Mouse (Mus musculus): ENCODE measurements at regions not wholly inside any gene's neighbourhood (a gene's known extent, or its start where the extent isn't known, plus 50 kb on each side); places are given as distances from the start of the nearest gene placed in this dataset.
"Not testable (repeated sequence)": the region's sequence is repeated elsewhere in the genome, so short reads cannot be mapped to it uniquely, and the experiment has no call there.

- H3K27me3 ChIP-seq (replicated peaks); H3K4me3 ChIP-seq (replicated peaks in 1 of 3; ENCODE audit: low read depth in 2 of 3, low read length in 2 of 3, poor library complexity in 1 of 3); H3K27ac ChIP-seq (ENCODE audit: insufficient read depth, low read depth); H3K79me2 ChIP-seq (replicated peaks; ENCODE audit: control insufficient read depth, extremely low read depth, insufficient read depth, poor library complexity, severe bottlenecking); DNase-seq (ENCODE audit: extremely low read depth); in situ Hi-C loops (cut with MboI; ENCODE audit: low pct_ligation_motif_present, low pct_unique_long_range_greater_than_20kb, low sequenced_read_pairs); dilution Hi-C loops (cut with MboI; ENCODE audit: extremely low pct_ligation_motif_present, extremely low pct_unique_long_range_greater_than_20kb, low sequenced_read_pairs); H3K36me3 ChIP-seq (replicated peaks in 1 of 2; ENCODE audit: control insufficient read depth in 1 of 2, insufficient read depth in 1 of 2, low read length in 1 of 2); H3K9me3 ChIP-seq (replicated peaks; ENCODE audit: low read length); H3K9ac ChIP-seq (ENCODE audit: insufficient read depth, low read depth); H3K4me2 ChIP-seq (ENCODE audit: insufficient read depth, low read depth, poor library complexity, severe bottlenecking); H3K4me1 ChIP-seq (ENCODE audit: control insufficient read depth in 1 of 2, insufficient read depth in 2 of 2): not testable (repeated sequence)
Measured at GRCm38 (mm10) chr6:48341367-48341766, 54.0 kb upstream of the Krba1 start.

GRCm38 (mm10) chr6:48336964-48337363, 58.4 kb upstream of the Krba1 start:
- in situ Hi-C loops (cut with MboI; ENCODE audit: low pct_ligation_motif_present, low pct_unique_long_range_greater_than_20kb, low sequenced_read_pairs); H3K79me2 ChIP-seq (replicated peaks; ENCODE audit: control insufficient read depth, extremely low read depth, insufficient read depth, poor library complexity, severe bottlenecking); H3K4me1 ChIP-seq (ENCODE audit: control insufficient read depth in 1 of 2, insufficient read depth in 2 of 2); H3K4me2 ChIP-seq (ENCODE audit: insufficient read depth, low read depth, poor library complexity, severe bottlenecking); H3K27ac ChIP-seq (ENCODE audit: insufficient read depth, low read depth); H3K36me3 ChIP-seq (replicated peaks in 1 of 2; ENCODE audit: control insufficient read depth in 1 of 2, insufficient read depth in 1 of 2, low read length in 1 of 2); DNase-seq (ENCODE audit: extremely low read depth); H3K9ac ChIP-seq (ENCODE audit: insufficient read depth, low read depth); H3K4me3 ChIP-seq (replicated peaks in 1 of 3; ENCODE audit: low read depth in 2 of 3, low read length in 2 of 3, poor library complexity in 1 of 3); dilution Hi-C loops (cut with MboI; ENCODE audit: extremely low pct_ligation_motif_present, extremely low pct_unique_long_range_greater_than_20kb, low sequenced_read_pairs); H3K27me3 ChIP-seq (replicated peaks); H3K9me3 ChIP-seq (replicated peaks; ENCODE audit: low read length): not testable (repeated sequence)
- peak; percentile 80 for TF ChIP-seq TBP (conservative IDR thresholded peaks at IDR 0.05; ENCODE audit: low read depth, low read length)

- dilution Hi-C loops (cut with MboI; ENCODE audit: extremely low pct_ligation_motif_present, extremely low pct_unique_long_range_greater_than_20kb, low sequenced_read_pairs): no loop called here
Measured at GRCm38 (mm10) chr6:48288011-48288410, 107.4 kb upstream of the Krba1 start.

GRCm38 (mm10) chr6:48279646-48280045, 115.7 kb upstream of the Krba1 start:
- H3K4me2 ChIP-seq (ENCODE audit: insufficient read depth, low read depth, poor library complexity, severe bottlenecking); H3K9me3 ChIP-seq (replicated peaks; ENCODE audit: low read length); DNase-seq (ENCODE audit: extremely low read depth); H3K4me1 ChIP-seq (ENCODE audit: control insufficient read depth in 1 of 2, insufficient read depth in 2 of 2); H3K79me2 ChIP-seq (replicated peaks; ENCODE audit: control insufficient read depth, extremely low read depth, insufficient read depth, poor library complexity, severe bottlenecking); H3K27ac ChIP-seq (ENCODE audit: insufficient read depth, low read depth); in situ Hi-C loops (cut with MboI; ENCODE audit: low pct_ligation_motif_present, low pct_unique_long_range_greater_than_20kb, low sequenced_read_pairs); dilution Hi-C loops (cut with MboI; ENCODE audit: extremely low pct_ligation_motif_present, extremely low pct_unique_long_range_greater_than_20kb, low sequenced_read_pairs); H3K9ac ChIP-seq (ENCODE audit: insufficient read depth, low read depth); H3K27me3 ChIP-seq (replicated peaks); H3K36me3 ChIP-seq (replicated peaks in 1 of 2; ENCODE audit: control insufficient read depth in 1 of 2, insufficient read depth in 1 of 2, low read length in 1 of 2); H3K4me3 ChIP-seq (replicated peaks in 1 of 3; ENCODE audit: low read depth in 2 of 3, low read length in 2 of 3, poor library complexity in 1 of 3): not testable (repeated sequence)
- peak; percentile 93 for TF ChIP-seq TBP (conservative IDR thresholded peaks at IDR 0.05; ENCODE audit: low read depth, low read length)

More at GRCm38 (mm10) chr6:48288011-48288410, 107.4 kb upstream of the Krba1 start:
- in situ Hi-C loops (cut with MboI; ENCODE audit: low pct_ligation_motif_present, low pct_unique_long_range_greater_than_20kb, low sequenced_read_pairs): no loop called here
- H3K4me3 ChIP-seq (replicated peaks in 1 of 3; ENCODE audit: low read depth in 2 of 3, low read length in 2 of 3, poor library complexity in 1 of 3): no peak overlapping the region
- no peak overlapping the region for H3K27ac ChIP-seq (ENCODE audit: insufficient read depth, low read depth)
- H3K4me1 ChIP-seq (ENCODE audit: control insufficient read depth in 1 of 2, insufficient read depth in 2 of 2): no peaks in the 10 kb centered on the region
- H3K36me3 ChIP-seq (replicated peaks in 1 of 2; ENCODE audit: control insufficient read depth in 1 of 2, insufficient read depth in 1 of 2, low read length in 1 of 2): no peaks in the 10 kb centered on the region
- H3K27me3 ChIP-seq (replicated peaks): peaks cover 8% of the 10 kb centered on the region
- DNase-seq (ENCODE audit: extremely low read depth): no peak
- H3K9ac ChIP-seq (ENCODE audit: insufficient read depth, low read depth): no peak overlapping the region
- H3K9me3 ChIP-seq (replicated peaks; ENCODE audit: low read length): no peaks in the 10 kb centered on the region
- H3K4me2 ChIP-seq (ENCODE audit: insufficient read depth, low read depth, poor library complexity, severe bottlenecking): no peak overlapping the region
- TF ChIP-seq ZNF384 (IDR thresholded peaks at IDR 0.05; ENCODE audit: low read depth, low read length) (no peak), JUN (IDR thresholded peaks at IDR 0.05; ENCODE audit: insufficient read depth, low read depth, low read length) (no peak), UBTF (IDR thresholded peaks at IDR 0.05; ENCODE audit: low read depth, low read length) (no peak), RAD21 (IDR thresholded peaks at IDR 0.05; ENCODE audit: low read depth, low read length) (no peak), MXI1 (IDR thresholded peaks at IDR 0.05; ENCODE audit: low read depth, low read length) (no peak)
- no peaks in the 10 kb centered on the region for H3K79me2 ChIP-seq (replicated peaks; ENCODE audit: control insufficient read depth, extremely low read depth, insufficient read depth, poor library complexity, severe bottlenecking)

Data from CH12.LX (cell line).